Mouse (Mus musculus): ENCODE data around the gene Dgke. TPM values are rescaled to one million over a fixed set of nuclear protein-coding genes. Genes with fewer than 3 reads are reported as not detected.

Dgke gene
- total and polyA plus RNA-seq, 3 experiments: 2.1 to 3.9 (median 3.4) TPM

DNA sequence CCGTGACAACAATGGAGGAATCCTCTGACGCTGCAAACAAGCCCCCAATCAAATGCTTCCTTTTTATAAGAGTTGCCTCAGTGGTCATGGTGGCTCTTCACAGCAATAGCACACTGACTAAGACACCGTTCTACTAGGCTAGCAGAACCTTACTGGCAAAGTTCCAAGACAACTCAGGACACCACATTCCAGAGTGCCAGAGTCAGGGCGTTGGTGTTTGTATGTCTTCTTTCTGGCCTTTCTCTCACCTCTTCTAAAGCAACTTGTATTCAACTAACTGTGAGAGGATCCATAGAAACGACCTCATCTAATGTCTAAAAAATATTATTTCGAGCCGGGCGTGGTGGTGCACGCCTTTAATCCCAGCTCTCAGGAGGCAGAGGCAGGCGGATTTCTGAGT lies 43.2 kb downstream of the Dgke start:
- DNase-seq (ENCODE audit: low spot score) (no peak), ATAC-seq (ENCODE audit: extremely low read depth, insufficient number of reproducible peaks, low FRiP score, poor library complexity, severe bottlenecking) (no peak)
- no peak for TF ChIP-seq POLR2AphosphoS5 (IDR thresholded peaks at IDR 0.05; ENCODE audit: insufficient replicate concordance, low read depth, low read length)
- TF ChIP-seq GATA1 (IDR thresholded peaks at IDR 0.05; ENCODE audit: borderline replicate concordance, low read length): no peak
- no peaks in the 10 kb centered on the region for H3K9me3 ChIP-seq (replicated peaks)
- H3K36me3 ChIP-seq (replicated peaks): peaks cover 41% of the 10 kb centered on the region
- H3K4me3 ChIP-seq (ENCODE audit: low read depth, low read length): no peak overlapping the region
- H3K27me3 ChIP-seq (ENCODE audit: insufficient read depth, low read length): no peaks in the 10 kb centered on the region
- H3K4me1 ChIP-seq (ENCODE audit: insufficient read depth, low read depth, low read length): peaks cover 74% of the 10 kb centered on the region

DNA sequence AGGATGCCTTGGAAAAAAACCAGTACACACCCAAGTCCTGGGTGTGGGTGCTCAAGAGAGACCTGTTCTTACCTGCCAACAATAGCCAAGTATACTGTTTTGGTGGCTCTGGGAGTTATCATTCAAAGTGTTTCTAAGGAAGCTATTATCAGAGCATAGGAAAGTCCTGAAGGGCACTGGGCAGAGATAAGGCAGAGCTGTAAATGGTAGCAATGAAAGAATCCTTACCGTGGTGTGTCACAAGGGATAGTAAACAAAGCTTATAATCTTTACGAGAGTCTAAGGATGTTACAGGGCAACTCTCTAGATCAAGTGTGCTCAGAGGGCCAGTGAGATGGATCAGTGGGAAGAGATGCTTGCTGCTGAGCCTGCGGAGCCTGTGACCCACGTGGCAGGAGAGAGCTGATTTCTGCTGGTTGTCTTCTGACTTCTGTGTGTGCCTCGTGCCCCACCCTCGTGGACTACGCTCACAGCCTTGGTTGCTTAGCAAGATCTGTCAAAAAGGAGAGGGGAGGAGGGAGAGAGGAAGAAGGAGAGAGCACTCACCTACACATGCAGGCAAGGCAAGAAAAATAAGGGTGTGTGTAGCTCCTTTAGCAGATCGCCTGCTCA lies 44.4 kb downstream of the Dgke start:
- ATAC-seq (ENCODE audit: extremely low read depth, insufficient number of reproducible peaks, low FRiP score, poor library complexity, severe bottlenecking): 0 out of 2 replicates have a peak, but pooled peaks have one; percentile 2
- no peak for TF ChIP-seq GATA1 (IDR thresholded peaks at IDR 0.05; ENCODE audit: borderline replicate concordance, low read length)
- TF ChIP-seq POLR2AphosphoS5 (IDR thresholded peaks at IDR 0.05; ENCODE audit: insufficient replicate concordance, low read depth, low read length): 0 out of 2 replicates have a peak, but pooled peaks have one; percentile 63
- no peak for TF ChIP-seq CTCF (IDR thresholded peaks at IDR 0.05; ENCODE audit: low read depth, low read length)
- TF ChIP-seq GATA2 (IDR thresholded peaks at IDR 0.05; ENCODE audit: borderline replicate concordance, low read depth, low read length): no peak

DNA sequence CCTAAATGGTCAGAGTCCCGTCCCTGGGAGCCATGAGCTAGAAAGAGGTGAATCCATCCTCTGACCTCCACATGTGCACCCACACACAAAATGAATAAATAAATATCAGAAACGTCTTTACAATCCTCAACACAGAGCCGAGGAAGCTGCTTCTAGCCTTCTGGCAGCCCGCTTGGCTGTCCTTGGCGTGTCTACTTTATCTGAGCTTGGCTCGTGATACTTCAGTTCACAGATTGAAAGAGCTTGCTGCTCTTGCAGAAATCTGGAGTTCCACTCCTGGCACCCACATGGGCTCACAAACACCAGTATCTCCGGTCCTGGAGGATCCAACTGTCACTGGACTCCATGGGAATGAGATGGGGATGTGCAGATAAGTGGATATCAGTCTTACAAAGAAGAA lies 45.0 kb downstream of the Dgke start:
- Histone ChIP-seq H3K9me3 (replicated peaks) (no peaks in the 10 kb centered on the region), H3K4me3 (ENCODE audit: low read depth, low read length) (no peak overlapping the region), H3K4me1 (ENCODE audit: insufficient read depth, low read depth, low read length) (peaks cover 80% of the 10 kb centered on the region), H3K36me3 (replicated peaks) (peaks cover 59% of the 10 kb centered on the region), H3K27me3 (ENCODE audit: insufficient read depth, low read length) (no peaks in the 10 kb centered on the region)
- TF ChIP-seq TAL1 (conservative IDR thresholded peaks at IDR 0.05; ENCODE audit: low read depth, low read length): no peak
- TF ChIP-seq GATA2 (IDR thresholded peaks at IDR 0.05; ENCODE audit: borderline replicate concordance, low read depth, low read length): no peak
- no peak for TF ChIP-seq GATA1 (IDR thresholded peaks at IDR 0.05; ENCODE audit: borderline replicate concordance, low read length)
- no peak for TF ChIP-seq CTCF (IDR thresholded peaks at IDR 0.05; ENCODE audit: low read depth, low read length)
- no peak for TF ChIP-seq POLR2AphosphoS5 (IDR thresholded peaks at IDR 0.05; ENCODE audit: insufficient replicate concordance, low read depth, low read length)
- ATAC-seq (ENCODE audit: extremely low read depth, insufficient number of reproducible peaks, low FRiP score, poor library complexity, severe bottlenecking) (no peak), DNase-seq (ENCODE audit: low spot score) (no peak)

More for the DNA sequence above, 44.4 kb downstream of the Dgke start:
- Histone ChIP-seq H3K9me3 (replicated peaks) (no peaks in the 10 kb centered on the region), H3K27me3 (ENCODE audit: insufficient read depth, low read length) (no peaks in the 10 kb centered on the region), H3K36me3 (replicated peaks) (peaks cover 53% of the 10 kb centered on the region), H3K4me1 (ENCODE audit: insufficient read depth, low read depth, low read length) (peaks cover 77% of the 10 kb centered on the region), H3K4me3 (ENCODE audit: low read depth, low read length) (no peak overlapping the region; the same call in 1 of the 2 replicates)
- no peak for DNase-seq (ENCODE audit: low spot score)

DNA sequence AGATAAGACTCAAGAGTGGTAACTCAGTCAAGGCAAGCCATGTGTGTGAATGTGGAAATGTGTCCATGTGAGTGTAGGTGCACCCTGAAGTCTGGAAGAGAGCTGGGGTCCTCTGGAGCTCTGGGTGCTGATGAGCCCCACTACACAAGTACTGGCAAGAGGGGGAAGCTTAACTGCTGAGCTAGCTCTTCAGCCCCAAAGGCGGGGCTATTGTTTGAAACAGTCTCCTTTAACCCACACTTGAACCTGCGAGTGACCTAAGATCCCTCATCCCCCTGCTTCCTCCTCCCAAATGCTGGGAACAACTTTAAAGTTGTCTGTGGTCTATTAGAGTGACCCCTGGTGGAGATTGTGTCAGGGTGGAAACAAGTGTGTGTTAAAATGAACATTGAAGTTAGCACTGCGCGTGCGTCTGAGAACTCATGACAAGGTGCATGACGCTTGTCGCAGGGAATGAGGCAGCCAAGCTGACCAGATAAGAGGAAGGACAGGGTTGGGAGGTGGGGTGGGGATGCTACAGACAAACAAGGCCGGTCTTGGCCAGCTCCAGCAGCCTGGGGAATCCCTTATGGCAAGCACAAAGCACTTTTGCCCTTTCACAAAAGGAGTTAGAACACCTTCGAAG lies 45.9 kb downstream of the Dgke start:
- no peaks in the 10 kb centered on the region for H3K9me3 ChIP-seq (replicated peaks)
- no peak for DNase-seq (ENCODE audit: low spot score)
- no peak overlapping the region for H3K4me3 ChIP-seq (ENCODE audit: low read depth, low read length)
- ATAC-seq (ENCODE audit: extremely low read depth, insufficient number of reproducible peaks, low FRiP score, poor library complexity, severe bottlenecking): no peak
- H3K36me3 ChIP-seq (replicated peaks): peaks cover 68% of the 10 kb centered on the region
- H3K27me3 ChIP-seq (ENCODE audit: insufficient read depth, low read length): no peaks in the 10 kb centered on the region
- peaks cover 83% of the 10 kb centered on the region for H3K4me1 ChIP-seq (ENCODE audit: insufficient read depth, low read depth, low read length)
- TF ChIP-seq GATA1 (IDR thresholded peaks at IDR 0.05; ENCODE audit: borderline replicate concordance, low read length): no peak
- no peak for TF ChIP-seq POLR2AphosphoS5 (IDR thresholded peaks at IDR 0.05; ENCODE audit: insufficient replicate concordance, low read depth, low read length)
- no peak for TF ChIP-seq TAL1 (conservative IDR thresholded peaks at IDR 0.05; ENCODE audit: low read depth, low read length)

DNA sequence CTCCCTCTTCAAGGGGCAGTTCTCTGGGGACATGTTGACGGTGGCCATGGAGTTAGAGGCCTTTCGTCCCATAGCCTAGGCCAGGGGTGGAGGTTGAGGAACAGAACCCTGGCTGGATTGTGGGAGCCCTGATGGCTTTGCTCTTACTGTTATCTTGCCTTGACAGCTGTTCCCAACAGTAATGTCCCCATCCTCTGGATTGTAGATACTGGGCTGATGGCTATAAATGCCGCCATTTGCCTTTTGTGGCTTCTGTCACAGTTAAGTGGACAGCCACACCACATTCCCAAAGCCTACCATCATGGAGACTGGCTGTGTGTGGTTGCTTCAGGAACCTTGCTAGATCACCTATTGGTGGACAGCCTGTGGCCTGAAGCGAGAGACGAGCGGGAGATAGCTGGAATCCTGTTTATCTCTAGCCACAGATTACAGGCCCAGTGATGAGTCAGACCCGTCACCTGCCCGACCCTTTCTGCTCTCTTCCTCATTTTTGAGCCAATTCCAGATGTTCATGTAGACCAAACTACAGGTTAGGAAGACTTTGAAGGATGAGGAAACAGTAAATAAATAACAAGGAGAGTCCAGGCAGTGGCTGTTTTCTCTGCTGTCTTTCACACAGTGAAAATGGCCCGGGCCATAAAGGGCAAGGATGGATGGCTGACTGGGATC lies 49.0 kb downstream of the Dgke start:
- Histone ChIP-seq H3K9me3 (replicated peaks) (no peaks in the 10 kb centered on the region), H3K27me3 (ENCODE audit: insufficient read depth, low read length) (no peaks in the 10 kb centered on the region), H3K4me3 (ENCODE audit: low read depth, low read length) (no peak overlapping the region; the same call in 1 of the 2 replicates), H3K36me3 (replicated peaks) (peaks cover 97% of the 10 kb centered on the region), H3K4me1 (ENCODE audit: insufficient read depth, low read depth, low read length) (peaks cover 82% of the 10 kb centered on the region)
- ATAC-seq (ENCODE audit: extremely low read depth, insufficient number of reproducible peaks, low FRiP score, poor library complexity, severe bottlenecking) (peak; percentile 51), DNase-seq (ENCODE audit: low spot score) (no peak)
- TF ChIP-seq TAL1 (conservative IDR thresholded peaks at IDR 0.05; ENCODE audit: low read depth, low read length): peak; percentile 88
- TF ChIP-seq CTCF (IDR thresholded peaks at IDR 0.05; ENCODE audit: low read depth, low read length): no peak

DNA sequence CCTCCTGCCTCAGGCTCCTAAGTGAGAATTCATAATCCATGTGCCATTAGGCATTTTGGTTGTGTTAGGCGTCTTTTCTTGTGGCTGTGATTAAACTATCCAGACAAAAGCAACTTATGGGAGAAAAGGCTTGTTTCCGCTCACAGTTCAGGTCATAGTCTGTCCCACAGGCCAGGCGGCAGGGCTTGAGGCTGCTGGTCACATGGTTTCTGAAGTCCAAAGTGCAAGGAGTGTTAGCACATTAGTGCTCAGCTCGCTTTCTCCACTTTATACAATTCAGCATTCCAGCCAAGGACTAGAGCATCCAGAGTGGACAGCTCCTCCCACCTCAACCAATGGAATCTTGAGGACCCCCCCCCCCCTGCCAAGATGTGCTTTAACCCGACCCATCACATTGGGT lies 54.4 kb downstream of the Dgke start:
- ATAC-seq (ENCODE audit: extremely low read depth, insufficient number of reproducible peaks, low FRiP score, poor library complexity, severe bottlenecking): no peak

More for the DNA sequence above, 54.4 kb downstream of the Dgke start:
- H3K4me3 ChIP-seq (ENCODE audit: low read depth, low read length): no peak overlapping the region
- peaks cover 42% of the 10 kb centered on the region for H3K4me1 ChIP-seq (ENCODE audit: insufficient read depth, low read depth, low read length)
- TF ChIP-seq GATA2 (IDR thresholded peaks at IDR 0.05; ENCODE audit: borderline replicate concordance, low read depth, low read length) (no peak), CTCF (IDR thresholded peaks at IDR 0.05; ENCODE audit: low read depth, low read length) (no peak), TAL1 (conservative IDR thresholded peaks at IDR 0.05; ENCODE audit: low read depth, low read length) (no peak)
- no peaks in the 10 kb centered on the region for H3K9me3 ChIP-seq (replicated peaks)
- peaks cover 99% of the 10 kb centered on the region for H3K36me3 ChIP-seq (replicated peaks)
- H3K27me3 ChIP-seq (ENCODE audit: insufficient read depth, low read length): no peaks in the 10 kb centered on the region
- no peak for DNase-seq (ENCODE audit: low spot score)

All from G1E (cell line).